Mouse (Mus musculus) liver, embryonic 14.5 days (tissue): Measurements from ENCODE around the gene Elp4.

Source experiments
- CTCF ChIP-seq: IDR thresholded peaks from 2 replicates; pipeline ENCODE4 v1.5.1; 2016; ENCODE audit warnings: antibody characterized with exemption, low read depth, control low read depth
- EP300 ChIP-seq: IDR thresholded peaks from 2 replicates; pipeline ENCODE4 v1.6.1; 2016; ENCODE audit warnings: antibody characterized with exemption, low read depth

DNA sequence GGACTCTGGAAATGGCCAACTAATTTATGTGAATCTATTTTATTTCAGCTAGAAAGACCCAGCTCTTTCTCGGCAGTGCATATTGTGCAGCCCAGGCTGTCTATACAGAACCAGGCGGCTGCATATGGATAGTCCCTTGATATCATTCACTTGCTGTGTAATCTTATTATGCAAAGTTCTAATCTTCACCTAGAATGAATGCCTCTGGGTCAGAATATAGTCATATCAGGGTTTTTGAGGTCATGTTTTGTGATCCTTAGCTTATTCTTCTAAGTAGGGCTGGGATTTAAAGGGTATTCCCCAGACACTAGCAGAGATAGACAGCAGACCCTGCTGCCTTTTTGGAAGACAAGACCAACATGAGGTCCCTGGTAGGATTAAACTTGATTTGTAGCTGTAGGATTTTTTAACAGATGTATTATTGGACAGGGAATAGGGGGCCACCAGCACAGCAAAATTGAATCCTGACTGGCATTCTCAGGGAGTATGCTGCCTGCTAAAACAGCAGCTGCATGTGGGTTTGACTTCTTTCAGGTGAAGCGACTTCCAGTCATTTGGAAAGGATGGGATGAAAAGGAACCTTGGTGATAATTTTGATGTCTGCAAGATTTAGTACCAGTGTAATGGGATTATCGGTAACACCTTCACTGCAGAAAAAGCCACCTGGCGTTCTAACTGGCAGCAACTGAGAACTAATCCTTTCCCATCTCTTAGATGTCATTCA is 13.4 kb upstream of the Elp4 start:
- TF ChIP-seq CTCF, result no peak
- TF ChIP-seq EP300, result no peak
